Mouse (Mus musculus) adrenal gland, adult 8-10 months (tissue): ENCODE data around the gene Hoxd9. TPM values are rescaled to one million over a fixed set of nuclear protein-coding genes. Genes with fewer than 3 reads are reported as not detected.

ENCODE experiments used
- DNase-seq: peaks from one replicate; pipeline ENCODE4 v3.0.0; 2022
- total RNA-seq, 4 experiments: library from RNA; stranded (reverse); gene quantifications; 2 replicates each; pipeline ENCODE4 v1.2.4; 2022

Gene Hoxd9
- total RNA-seq, 4 experiments from 2014 or later, result 6.5 to 9.2 (median 7.0) TPM

DNA sequence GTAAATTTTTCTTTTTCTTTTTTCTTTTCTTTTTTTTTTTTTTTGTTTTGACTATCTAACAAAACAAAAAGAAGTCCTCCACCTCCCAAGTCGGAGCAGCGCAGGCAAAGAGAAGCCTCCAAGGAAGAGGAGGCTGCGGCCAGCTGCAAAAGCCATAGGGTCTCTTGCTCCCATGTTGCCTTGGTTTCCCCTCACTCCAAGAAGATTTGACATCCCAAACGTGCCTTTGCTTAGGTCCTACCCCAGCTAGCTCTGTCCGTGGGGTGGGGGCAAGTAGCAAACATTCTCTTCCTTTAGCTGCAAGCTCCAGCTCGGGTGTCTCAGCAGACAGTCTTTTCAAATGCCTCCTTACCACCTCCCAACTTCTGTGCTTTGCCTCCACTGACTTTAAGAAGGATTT, 36.2 kb downstream of the Hoxd9 start:
- no peak for DNase-seq

DNA sequence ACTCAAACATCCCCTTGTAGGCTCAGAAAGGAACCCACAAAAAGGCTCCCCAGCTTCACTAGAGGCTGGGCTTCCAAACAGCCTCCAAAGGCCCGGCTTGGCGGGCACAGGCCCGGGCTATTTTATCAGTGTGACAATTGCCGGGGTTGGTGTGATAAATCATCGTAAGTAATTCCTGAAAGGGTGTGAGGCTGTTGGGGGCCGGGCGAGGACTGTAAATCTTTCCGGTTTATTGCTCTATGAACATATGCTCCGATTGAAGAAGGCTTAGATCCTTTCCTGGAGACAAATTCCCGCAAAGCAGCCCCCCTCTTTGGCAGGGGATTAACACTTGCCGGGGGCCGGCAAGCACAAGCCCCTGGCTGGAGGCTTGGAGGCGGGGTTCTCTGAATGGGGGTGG, 36.9 kb downstream of the Hoxd9 start:
- DNase-seq, result no peak

DNA sequence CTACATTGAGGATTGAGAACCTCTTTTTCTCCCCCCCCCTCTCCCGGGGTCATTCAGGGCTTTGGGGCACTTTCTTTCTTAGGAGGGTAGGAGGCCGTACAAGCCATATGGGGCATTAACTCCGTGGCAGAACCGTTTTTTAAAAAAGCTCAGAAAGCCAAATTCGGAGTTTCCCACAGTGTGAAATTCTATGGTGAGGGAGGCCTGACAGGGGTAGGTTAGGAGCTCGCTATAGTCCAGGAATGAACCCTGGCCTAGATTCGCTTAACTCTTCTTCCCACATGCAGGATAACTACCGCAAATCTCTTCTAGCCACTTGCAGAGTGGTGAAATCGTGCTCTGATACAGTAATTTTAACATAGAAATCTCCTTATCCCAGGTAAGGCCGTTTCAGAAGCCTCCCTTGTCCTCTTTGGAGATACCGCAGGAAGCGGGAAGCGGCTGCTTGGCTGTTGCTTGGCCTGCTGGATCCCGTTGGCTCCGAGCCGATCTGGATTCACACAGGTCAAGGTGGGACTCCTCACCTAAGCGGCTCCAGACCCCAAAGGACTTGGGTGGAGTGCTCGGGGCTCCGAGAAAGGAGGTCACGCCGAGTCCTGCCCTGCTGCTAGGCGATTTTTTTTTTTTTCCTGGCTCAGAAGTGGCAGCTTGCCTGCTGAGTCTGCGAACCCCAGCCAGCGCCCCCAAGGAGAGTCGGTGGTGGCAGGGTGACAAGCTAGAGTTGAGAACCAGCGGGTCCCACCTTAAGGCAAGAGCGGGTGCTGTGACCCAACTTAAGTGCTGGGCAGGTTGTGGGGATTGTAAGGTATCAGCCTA, 37.7 kb downstream of the Hoxd9 start:
- DNase-seq, result no peak

DNA sequence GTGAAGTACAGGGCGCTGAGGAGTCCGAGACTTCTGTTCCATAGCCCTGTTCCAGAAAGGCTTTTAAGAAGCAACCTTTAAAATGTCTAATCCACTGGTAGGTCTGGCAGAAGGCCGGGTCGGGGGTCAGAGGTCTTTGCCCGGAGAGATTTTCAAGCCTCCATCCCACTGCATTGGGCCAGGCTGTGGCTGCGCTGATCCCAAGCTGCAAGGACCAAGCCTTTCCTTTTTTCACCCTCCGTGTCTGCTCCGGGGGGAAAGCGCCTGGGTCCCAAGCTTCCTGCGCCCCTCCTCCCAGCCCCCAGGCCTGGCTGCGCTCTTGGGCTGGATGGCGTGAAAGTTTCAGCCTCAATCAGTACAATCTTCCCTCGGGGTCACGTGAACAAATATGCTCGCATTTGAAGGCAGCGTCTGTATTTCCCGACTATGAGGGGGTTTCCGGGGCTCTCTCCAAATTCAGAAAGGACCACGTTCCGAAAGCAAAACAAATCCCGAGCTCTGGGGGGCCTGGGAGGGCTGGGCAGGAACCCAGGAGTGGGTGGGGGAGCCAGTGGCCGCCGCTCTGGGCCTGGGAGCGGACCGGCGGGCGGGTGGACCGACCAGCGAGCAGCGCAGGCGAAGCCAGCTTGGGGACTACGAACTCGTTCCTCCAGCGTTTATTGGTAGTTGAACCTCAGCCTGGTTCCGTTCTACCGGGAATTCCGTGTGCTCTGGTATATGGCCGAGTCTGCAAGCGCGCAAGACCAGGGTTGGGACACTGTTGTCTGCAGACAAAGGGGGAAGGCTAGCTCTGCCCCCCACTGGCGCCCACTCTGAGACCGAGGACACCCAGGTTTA, 38.5 kb downstream of the Hoxd9 start:
- DNase-seq, result no peak

DNA sequence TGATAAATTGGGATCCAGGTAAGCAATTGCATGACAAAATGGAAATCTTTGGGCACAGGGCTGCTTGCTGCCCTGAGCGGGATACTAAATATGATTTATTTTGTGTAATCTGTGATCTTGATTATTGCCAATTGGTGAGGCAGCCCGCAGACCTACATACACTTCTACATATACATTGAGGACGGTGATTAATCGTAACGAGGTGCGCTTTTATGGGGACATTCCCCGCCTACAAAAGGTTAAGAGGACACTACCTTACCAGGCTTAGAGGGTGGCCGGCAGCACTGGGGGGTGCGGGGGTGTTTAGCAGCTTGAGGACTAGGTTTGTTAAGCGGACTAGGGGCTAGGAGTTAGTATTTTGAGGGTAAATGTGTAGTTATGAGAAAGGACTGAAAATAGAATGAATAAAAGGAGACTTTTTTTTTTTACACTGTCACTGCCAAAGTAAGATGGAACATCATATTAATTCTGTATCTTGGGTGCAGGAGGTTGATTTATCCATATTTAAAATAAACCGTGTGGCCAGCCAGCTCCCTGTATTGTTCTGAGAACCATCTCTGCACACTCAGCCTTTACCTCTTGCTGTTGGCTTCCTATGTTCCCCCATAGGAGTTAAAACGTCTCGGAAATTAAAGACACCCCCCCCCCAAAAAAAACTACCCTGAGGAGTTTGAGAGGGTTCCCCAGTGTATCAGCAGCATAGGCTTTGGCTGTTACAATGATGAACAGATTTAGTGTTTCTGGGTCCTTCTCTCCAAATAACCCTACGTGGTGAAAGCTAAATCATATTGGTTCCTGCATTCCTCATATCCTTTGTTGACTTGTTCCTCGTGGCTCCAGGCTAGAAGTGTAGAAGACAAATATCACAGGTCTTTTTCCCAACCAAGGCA, 39.4 kb downstream of the Hoxd9 start:
- DNase-seq, result no peak

- DNase-seq, result no peak
These were observed 40.1 kb downstream of the Hoxd9 start for GRCm38 (mm10) chr2:74737578-74738070.

DNA sequence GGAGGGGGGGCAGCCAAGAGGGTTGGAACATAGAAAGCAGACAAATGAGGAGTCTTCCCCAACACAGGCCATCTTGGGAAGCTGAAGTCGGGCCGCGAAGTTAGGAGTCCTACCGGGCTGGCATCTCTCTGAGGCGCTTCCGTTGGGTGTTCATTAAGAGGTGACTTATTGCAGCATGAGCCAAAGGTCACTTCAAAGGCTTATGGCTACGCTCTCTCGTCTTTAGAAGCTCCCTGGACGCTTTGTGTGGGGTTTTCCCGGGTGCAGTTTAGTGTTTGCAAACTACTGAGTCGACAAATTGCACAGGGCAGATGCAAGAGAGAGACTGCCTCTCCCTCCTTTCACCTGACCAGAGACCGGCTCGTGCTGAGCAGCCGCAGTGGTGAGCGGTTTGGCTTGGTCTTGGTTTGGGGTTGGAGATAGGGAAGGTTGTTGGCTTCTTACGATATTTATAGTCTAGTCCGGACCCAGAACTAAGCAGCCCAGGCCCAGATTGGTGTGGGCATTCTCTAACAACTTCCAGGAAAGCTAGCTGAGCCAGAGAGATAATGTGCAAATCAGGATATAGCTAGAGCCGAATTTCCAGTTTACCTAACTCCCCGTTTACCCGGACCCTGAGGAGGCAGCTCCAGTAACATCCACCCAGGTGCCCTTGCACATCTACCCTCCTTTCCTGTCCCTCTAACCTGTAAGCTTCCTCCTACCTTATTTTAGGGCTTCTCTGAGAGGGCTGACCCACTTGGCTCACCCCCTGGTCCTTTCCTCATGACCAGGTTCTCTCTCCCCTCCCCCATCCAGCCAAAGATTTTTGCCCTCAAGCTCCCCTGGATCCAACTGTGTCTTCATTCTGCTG, 41.3 kb downstream of the Hoxd9 start:
- no peak for DNase-seq

GRCm38 (mm10) chr2:74739476-74739800, 41.9 kb downstream of the Hoxd9 start:
- DNase-seq, result no peak

DNA sequence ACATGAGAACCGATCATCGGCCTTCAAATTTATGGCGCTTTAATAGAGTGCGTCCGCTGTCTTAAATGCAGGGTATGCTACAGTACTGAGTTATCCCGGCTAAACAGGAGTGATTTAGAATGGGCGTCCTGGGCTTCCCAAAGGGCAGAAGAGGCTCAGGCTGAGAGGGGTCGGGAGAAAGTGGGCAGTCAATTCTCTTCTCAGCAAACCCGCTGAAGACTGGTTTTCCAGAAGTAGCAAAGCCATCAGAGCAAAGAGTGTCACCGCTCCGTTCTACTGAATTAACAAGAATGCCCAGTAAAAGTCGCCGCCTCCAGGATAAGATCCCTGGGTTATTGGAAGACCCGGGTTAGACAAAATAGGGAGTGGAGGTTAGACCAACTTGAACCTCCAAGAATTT, 42.3 kb downstream of the Hoxd9 start:
- DNase-seq, result no peak

DNA sequence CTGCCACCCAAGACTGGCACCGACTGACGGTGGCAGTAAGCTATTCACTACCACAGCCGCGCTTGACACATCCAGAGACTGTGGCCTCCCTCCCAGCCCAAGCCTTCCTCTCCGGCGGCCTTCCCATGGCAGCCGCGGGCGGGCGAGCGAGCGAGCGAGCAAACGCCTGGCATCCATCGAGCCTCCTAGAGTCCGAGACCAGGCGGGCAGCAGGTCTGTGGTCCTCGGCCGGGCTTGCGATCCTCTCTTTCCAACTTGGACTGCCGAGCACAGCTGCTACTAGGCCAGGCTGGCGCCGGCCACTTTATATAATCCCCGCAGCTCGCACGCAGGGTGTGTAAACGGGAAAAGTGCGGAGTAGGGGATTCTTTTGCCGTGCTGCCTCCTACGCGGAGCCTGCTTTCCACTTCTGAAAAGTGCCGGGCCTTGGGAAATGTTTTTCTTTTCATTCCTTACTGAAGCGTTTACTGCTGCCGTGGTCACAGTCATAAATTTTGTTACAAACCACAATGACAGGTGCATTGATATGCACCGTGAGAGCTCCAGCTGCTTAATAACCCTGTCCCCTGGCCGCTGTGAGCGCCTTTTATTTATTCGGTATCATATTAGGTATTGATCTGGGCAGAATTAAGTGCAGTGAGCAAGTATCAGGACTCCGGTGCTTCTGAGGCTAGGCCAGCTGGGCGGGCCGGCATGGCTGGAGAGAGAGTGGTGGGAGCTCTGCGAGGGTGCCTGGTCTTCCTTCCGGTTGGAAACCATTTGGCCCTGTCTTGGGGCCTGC, 43.0 kb downstream of the Hoxd9 start:
- DNase-seq, result no peak

- no peak for DNase-seq
These were observed 43.9 kb downstream of the Hoxd9 start for GRCm38 (mm10) chr2:74741252-74741978.

DNA sequence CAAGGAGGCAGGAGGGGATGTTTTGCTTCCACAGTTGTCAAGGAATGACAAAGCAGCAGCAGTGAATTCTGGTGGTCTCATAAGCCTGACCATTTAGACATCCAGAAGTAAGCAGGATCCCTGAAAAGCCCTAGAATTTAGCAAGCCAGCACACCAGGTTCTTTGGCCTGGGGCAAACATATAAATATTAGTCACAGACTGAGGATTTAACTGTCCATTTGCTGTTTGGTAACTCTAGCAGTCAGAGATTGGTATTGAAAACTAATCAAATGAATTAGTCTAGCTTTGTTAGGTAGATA, 44.4 kb downstream of the Hoxd9 start:
- DNase-seq, result no peak

DNA sequence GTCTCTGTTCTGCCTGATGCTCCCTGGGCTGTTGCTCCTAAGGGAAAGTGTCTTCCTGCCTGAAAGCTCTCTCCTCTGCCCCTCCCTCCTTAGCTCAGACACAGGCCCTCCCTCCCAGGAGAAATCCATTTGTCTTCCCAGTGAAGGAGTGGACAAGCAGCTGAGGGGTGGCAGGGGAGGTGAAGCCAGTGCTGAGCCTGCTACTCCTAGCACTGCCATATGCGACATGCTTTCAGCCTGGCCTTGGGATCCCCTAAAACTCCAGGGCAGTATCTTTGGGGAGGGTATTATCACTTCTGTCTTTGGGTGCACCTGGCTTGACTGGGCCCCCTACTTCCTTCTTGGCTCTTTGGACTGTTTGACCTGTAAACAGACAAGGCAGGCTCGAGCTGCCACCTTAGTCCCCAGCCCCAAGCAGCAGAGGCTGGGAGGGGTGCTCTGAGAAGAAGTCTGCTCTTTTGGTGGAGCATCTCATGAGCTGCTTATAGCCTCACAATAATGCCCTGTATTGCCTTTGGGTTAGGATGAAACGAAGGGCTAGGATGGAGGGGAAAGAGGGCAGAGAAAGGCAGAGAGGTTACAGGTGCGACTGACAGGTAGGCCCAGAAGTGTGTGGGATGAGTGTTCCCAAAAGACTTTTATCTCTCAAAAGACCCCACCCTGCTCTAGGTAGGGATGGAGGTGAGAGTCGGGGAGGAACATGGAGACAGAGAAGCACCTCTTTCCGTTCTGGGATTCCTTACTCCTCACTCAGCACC, 48.2 kb downstream of the Hoxd9 start:
- no peak for DNase-seq

DNA sequence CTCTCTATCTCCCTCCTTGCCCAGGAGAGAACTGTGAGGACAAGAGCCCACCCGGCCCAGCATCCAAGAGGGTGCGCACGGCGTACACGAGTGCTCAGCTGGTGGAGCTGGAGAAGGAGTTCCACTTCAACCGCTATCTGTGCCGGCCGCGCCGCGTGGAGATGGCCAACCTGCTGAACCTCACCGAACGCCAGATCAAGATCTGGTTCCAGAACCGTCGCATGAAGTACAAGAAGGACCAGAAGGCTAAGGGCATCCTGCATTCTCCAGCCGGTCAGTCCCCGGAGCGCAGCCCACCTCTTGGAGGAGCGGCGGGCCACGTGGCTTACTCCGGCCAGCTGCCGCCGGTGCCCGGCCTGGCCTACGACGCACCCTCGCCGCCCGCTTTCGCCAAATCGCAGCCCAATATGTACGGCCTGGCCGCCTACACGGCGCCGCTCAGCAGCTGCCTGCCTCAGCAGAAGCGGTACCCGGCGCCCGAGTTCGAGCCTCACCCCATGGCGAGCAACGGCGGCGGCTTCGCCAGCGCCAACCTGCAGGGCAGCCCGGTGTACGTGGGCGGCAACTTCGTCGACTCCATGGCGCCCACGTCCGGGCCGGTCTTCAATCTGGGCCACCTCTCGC, 48.9 kb downstream of the Hoxd9 start:
- no peak for DNase-seq

GRCm38 (mm10) chr2:74747006-74747405, 49.5 kb downstream of the Hoxd9 start:
- no peak for DNase-seq

GRCm38 (mm10) chr2:74747661-74748141, 50.2 kb downstream of the Hoxd9 start:
- DNase-seq, result no peak

DNA sequence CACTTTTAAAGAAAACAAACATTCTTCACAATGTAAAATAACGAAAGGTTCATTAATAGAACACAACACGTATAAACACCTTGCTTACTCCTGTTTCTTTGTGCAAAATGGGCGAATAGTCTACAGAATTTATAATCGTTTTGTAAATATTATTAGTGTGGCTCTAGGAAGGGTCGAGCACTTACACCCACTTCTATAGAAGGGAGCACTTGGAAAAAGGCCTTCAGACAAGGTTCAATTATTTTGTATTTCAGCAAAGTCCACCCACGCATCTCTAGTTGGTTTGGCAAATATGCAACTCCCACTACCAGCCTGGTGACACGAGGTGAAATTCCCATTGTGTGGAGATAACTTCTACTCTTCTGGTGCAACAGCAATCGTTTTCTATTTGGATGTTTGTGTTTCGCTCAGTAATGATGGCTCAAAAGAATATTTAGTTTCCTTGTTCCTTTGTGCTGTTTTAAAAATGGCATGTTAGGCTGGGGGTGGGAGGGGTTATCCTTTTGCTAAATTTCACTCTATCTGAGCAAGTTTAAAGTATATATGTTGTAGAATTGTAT, 51.0 kb downstream of the Hoxd9 start:
- DNase-seq, result no peak

GRCm38 (mm10) chr2:74749337-74750121, 52.0 kb downstream of the Hoxd9 start:
- no peak for DNase-seq
